Mouse (Mus musculus) large intestine, adult 2 months (tissue): ENCODE measurements around the gene Rhot2. TPM values are rescaled to one million over a fixed set of nuclear protein-coding genes. Genes with fewer than 3 reads are reported as not detected.
"Not testable (repeated sequence)": the region's sequence is repeated elsewhere in the genome, so short reads cannot be mapped to it uniquely, and the experiment has no call there.

Experiments used
- DNase-seq: peaks from one replicate; pipeline ENCODE4 v3.0.0-alpha.2; 2012; ENCODE audit warnings: low read depth, low spot score
- WGBS: fragments of 180-500 bp; shearing (Covaris S2); methylation state at CpG from one replicate; pipeline ENCODE4 v1.1.7; 2018; 5-methylcytosine and 5-hydroxymethylcytosine counted together
- polyA plus RNA-seq: library from polyadenylated mRNA; depleted of rRNA; stranded (reverse); fragments of >200 nt; gene quantifications from 2 replicates; pipeline ENCODE4 v1.2.3, GENCODE M21; 2012

Rhot2 gene
- polyA plus RNA-seq, 1 experiment: 59.9 TPM

DNA sequence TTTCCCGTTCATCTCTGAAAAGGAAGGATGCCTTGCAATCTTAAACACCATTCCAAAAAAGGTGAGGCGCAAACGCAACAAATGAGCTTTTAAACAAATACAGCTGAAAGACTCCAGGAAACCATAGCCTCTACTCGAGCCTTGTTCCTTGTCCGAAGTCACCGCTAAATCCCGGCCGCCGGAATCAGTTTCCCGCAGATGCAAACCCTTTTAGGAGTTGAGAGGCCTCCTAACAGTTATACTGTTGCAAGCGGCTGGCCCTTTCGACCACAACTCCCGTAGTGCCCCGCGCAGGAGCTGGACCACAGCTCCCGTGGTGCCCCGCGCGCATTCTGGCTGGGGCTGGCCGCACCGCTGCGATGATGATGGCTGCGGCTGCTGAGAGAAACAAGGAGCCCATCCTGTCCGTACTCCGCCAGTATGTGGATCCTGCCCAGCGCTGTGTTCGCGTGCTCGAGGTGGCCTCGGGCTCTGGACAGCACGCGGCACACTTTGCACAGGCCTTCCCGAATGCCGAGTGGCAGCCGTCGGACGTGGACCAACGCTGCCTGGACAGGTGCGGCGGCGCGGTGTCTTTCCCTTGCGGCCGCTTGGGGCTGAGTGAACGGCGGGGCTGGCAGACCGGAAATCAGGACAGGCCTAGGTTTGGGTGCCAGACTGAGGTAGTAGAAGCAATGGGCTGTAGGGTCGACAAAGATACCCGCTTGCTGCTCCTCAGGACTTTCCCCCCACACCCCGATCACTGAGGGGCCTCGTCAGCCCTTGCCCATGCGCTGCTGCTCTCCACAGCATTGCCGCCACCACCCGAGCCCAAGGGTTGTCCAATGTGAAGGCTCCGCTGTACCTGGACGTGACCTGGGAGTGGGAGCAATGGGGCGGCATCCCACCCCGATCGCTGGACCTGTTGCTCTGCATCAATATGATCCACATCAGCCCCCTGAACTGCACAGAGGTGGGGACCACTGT lies 30.8 kb upstream of the Rhot2 start:
- 1% methylated on average over 59 of the region's 59 CpGs for WGBS

GRCm38 (mm10) chr17:25874721-25875170 lies 30.1 kb upstream of the Rhot2 start, which contains the start of gene Mettl26:
Gene Mettl26 (plus strand): TSS chr17:25875074.
- DNase-seq: peak; percentile 80
- under 1% methylated on average over 25 of the region's 25 CpGs for whole genome bisulfite sequencing

More for the DNA sequence above, 30.8 kb upstream of the Rhot2 start:
- DNase-seq: peak; percentile 57

- WGBS: 12% methylated on average over 14 of the region's 14 CpGs
- DNase-seq: no peak
These were observed 29.6 kb upstream of the Rhot2 start for GRCm38 (mm10) chr17:25874148-25874720.

GRCm38 (mm10) chr17:25873405-25874147 lies 28.9 kb upstream of the Rhot2 start:
- WGBS: 83% methylated on average over 11 of the region's 11 CpGs

DNA sequence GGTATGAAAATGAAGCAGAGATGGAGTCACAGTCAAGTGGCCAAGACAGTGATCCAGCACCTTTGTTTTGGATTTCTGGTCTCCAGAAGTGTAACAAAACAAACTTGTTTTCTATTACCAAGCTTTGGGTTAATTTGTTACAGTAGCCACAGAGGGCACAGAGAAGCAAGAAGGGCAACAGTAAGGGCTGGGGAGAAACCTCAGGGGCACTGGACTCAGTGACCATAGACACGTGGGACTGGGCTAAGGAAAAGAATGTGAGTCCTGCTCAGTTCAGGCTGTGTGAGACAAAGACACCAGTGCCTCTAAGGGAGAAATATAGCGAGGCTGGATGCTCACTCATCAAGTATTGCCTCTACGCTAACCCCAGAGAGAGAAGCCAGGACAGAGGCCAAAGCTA lies 28.0 kb upstream of the Rhot2 start:
- 96% methylated on average over 3 of the region's 3 CpGs for WGBS
- no peak for DNase-seq

More at GRCm38 (mm10) chr17:25873405-25874147, 28.9 kb upstream of the Rhot2 start:
- no peak for DNase-seq

DNA sequence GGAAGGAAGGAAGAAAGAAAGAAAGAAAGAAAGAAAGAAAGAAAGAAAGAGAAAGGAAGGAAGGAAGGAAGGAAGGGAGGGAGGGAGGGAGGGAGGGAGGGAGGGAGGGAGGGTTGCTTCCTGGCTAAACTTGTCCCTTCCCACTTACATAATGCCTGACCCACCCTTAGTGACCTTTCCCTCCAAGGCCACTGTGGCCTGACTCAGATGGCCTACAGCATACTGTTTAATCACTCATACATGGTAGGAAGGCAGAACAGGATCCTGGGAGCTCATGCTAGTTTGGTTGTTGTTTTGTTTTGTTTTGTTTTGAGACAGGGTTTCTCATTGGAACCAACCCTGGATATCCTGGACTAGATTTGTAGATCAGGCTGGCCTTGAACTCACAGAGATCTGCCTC lies 26.9 kb upstream of the Rhot2 start:
- DNase-seq: not testable (repeated sequence)

- 87% methylated on average over 2 of the region's 2 CpGs for WGBS
- no peak for DNase-seq
These were observed 25.3 kb upstream of the Rhot2 start for GRCm38 (mm10) chr17:25869954-25870353.

- no peak for DNase-seq
These were observed 24.8 kb upstream of the Rhot2 start for GRCm38 (mm10) chr17:25869498-25869897.

GRCm38 (mm10) chr17:25868601-25869191 lies 24.0 kb upstream of the Rhot2 start, which contains the start of gene Mcrip2:
Gene Mcrip2 (minus strand): TSS chr17:25868764.
- WGBS: under 1% methylated on average over 23 of the region's 24 CpGs
- no peak for DNase-seq

More at GRCm38 (mm10) chr17:25869498-25869897, 24.8 kb upstream of the Rhot2 start:
- WGBS: 88% methylated on average over 8 of the region's 8 CpGs

DNA sequence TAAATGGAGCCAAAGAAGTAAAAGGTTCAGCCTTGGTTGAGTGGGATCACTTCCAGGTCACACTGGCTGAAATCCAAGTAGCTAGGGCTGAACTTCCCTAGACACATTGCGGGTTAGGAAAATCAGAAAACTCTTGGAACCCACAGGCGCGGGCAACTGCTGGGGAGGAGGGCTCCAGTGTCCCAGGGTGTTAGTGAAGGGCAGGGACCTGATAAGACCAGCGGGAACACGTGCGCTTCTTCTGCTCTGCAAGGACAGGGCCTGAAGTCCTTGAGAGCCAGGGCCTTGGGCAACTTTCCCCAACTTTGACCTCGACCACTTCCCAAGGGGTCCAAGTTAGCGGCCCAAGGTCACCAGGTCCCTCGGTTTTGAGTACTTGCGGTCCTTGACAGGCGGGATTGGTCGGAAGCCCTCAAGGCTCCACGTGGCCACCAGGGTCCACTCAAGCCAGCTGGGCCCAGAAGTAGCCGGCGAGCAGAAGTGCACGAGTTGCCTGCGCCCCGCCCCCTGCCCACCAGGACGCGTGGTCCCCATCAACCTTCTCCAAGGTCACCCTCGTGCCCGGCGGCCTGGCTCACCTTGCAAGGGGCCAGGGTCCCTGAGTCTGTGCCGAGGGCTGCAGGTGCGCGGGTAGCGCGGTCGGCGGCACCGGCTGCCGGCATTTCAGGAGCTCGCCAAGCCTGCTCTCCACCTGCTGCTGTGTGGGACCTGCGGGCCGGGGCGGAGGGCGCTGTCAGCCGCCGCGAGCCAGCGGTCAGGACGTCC lies 23.4 kb upstream of the Rhot2 start:
- 1% methylated on average over 42 of the region's 42 CpGs for WGBS
- no peak for DNase-seq

- no peak for DNase-seq
- WGBS: 6% methylated on average over 7 of the region's 7 CpGs
These were observed 22.8 kb upstream of the Rhot2 start for GRCm38 (mm10) chr17:25867509-25867835.

GRCm38 (mm10) chr17:25866172-25866571 lies 21.5 kb upstream of the Rhot2 start:
- 63% methylated on average over 3 of the region's 3 CpGs for WGBS

GRCm38 (mm10) chr17:25865288-25865687 lies 20.6 kb upstream of the Rhot2 start:
- 22% methylated on average over 11 of the region's 11 CpGs for WGBS
- DNase-seq: no peak

More at GRCm38 (mm10) chr17:25866172-25866571, 21.5 kb upstream of the Rhot2 start:
- DNase-seq: no peak

DNA sequence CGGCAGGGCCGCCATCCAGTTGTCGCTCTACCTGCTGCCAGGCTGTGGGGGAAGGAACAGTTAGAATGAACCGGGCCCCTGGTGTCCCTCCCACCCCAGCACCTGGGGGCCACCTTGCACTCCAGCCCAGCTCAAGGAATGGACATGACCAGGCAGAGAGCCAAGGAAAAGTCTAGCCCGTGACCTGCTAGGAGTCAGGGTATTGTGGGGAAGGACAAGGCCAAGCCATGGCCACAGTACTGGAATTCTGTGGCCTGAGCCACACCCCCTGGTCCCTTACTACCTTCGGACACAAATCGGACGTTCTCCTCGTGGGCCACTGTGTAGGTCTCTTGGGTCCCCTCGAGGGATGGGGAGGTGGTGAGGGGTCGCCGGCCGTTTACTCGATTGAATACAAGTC lies 19.7 kb upstream of the Rhot2 start:
- no peak for DNase-seq
- 80% methylated on average over 14 of the region's 14 CpGs for WGBS

GRCm38 (mm10) chr17:25863681-25864080 lies 19.0 kb upstream of the Rhot2 start:
- 39% methylated on average over 6 of the region's 6 CpGs for WGBS
- no peak for DNase-seq

DNA sequence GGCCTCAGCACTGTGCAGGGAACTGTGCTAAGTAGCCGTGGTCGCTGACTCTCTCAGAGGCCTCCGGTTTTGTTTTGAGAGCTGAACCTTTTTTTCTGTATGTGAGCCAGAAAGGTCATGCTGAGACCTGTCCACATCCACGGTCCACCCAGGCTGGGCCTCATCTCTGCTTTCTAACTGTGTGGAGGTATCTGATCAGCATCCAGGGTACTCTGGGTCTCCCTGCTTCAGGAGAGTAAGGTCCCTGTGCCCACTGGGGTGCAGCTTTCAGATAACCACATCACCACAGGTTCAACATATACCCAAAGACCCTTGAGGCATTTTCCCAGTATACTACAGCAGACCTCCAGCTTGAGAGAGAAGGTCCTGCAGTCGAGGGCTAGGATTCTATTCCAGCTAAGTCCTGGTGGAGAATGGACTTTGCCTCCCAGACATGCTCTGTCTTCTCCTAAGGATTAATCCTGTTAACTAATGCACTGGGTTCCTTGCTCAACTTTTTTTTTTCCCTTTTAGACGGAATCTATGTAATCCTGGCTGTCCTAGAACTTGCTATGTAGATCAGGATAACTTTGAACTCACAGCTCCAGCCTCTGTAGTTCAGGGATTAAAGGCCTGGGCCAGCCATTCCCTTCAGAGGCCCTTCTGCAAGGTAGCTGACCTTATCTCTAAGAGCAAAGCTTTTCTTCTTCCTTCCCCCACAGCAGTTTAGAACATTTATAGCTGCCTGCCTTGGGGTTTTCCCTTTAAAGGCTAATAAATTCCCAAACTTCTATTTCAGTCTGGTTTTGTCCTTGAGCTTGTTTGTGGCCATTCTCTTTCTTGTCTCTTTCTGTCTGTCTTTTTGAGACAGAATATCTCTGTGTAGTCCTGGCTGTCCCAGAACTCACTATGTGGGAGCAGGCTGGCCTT lies 17.3 kb upstream of the Rhot2 start:
- 7% methylated on average over 6 of the region's 6 CpGs for WGBS
- no peak for DNase-seq

GRCm38 (mm10) chr17:25860832-25861703 lies 16.4 kb upstream of the Rhot2 start, which contains the start of gene Wdr90:
Gene Wdr90 (minus strand): TSS chr17:25861501.
- 2% methylated on average over 65 of the region's 65 CpGs for WGBS
- DNase-seq: no peak
